In the genomic region with DNA sequence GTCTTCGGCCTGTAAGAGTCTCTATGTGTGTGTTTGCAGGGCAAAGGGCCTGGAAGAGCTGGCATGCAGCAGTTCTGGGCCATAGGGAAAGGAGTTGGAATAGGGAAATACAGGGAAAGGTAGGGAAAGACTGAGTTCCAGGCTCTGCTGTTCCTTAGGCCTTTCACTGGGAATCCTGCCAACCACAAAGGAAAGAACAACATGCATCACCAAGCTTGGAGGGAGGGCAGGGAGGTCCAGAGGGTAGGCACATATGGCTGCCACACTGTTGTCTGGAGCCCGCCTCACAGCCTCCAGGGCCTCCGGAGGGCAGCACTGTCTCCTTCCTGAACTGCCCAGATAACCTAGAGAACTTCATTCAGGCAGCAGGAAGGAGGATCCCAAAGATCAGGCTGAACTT, we compare ENCODE assay signal across 18 mouse cellular contexts. TPM values are rescaled to one million over a fixed set of nuclear protein-coding genes. Genes with fewer than 3 reads are reported as not detected.
A peak's percentile ranks its signal among the peaks of the same experiment; 100 is the strongest.
DNase-seq lines count a peak whose midpoint lies in the region; ATAC-seq and TF ChIP-seq lines count a peak whose summit lies in the region.
"Had no signal": no experiment of that assay in that cellular context is flagged by ENCODE, and none has a peak within 500 bp of the region (broad histone marks: within the 10 kb centered on the region; RNA-seq: fewer than 3 reads in every experiment).

No protein-coding gene starts in this region.

- H3K4me1 ChIP-seq in kidney, postnatal 0 days (replicated peaks; ENCODE audit: insufficient read depth, low read length), result no peaks in the 10 kb centered on the region
- H3K4me1 ChIP-seq: embryonic facial prominence, embryonic 12.5 days; heart, embryonic 12.5 days; kidney, embryonic 15.5 days; limb, embryonic 12.5 days; neural tube, embryonic 15.5 days had no signal

- no peaks in the 10 kb centered on the region for H3K9me3 ChIP-seq in kidney, postnatal 0 days (replicated peaks; ENCODE audit: low read length)
- H3K9me3 ChIP-seq: embryonic facial prominence, embryonic 12.5 days; heart, embryonic 12.5 days; kidney, embryonic 15.5 days; limb, embryonic 12.5 days; neural tube, embryonic 15.5 days had no signal

- peak; percentile 14; the same call in 1 of the 2 replicates for TF ChIP-seq CTCF in kidney, postnatal 0 days (IDR thresholded peaks at IDR 0.05; ENCODE audit: low read depth)

- H3K4me3 ChIP-seq in kidney, postnatal 0 days (replicated peaks; ENCODE audit: low read depth, low read length), result no peak overlapping the region
- H3K4me3 ChIP-seq: embryonic facial prominence, embryonic 12.5 days; heart, embryonic 12.5 days; kidney, embryonic 15.5 days; limb, embryonic 12.5 days; myocyte; neural tube, embryonic 15.5 days had no signal

- H3K36me3 ChIP-seq in kidney, postnatal 0 days (ENCODE audit: insufficient read depth, low read length), result peaks cover 25% of the 10 kb centered on the region; the same call in 1 of the 2 replicates

- no peak overlapping the region for H3K27ac ChIP-seq in kidney, postnatal 0 days
- H3K27ac ChIP-seq: embryonic facial prominence, embryonic 12.5 days; kidney, embryonic 15.5 days; limb, embryonic 12.5 days; liver, embryonic 14.5 days; neural tube, embryonic 15.5 days had no signal

- no peak overlapping the region for H3K9ac ChIP-seq in kidney, postnatal 0 days (ENCODE audit: low read depth, low read length)
- H3K9ac ChIP-seq: embryonic facial prominence, embryonic 12.5 days; heart, embryonic 12.5 days; kidney, embryonic 15.5 days; limb, embryonic 12.5 days; liver, embryonic 14.5 days; neural tube, embryonic 15.5 days had no signal

- DNase-seq in kidney, postnatal 0 days (ENCODE audit: low spot score), result no peak
- no peak for DNase-seq in kidney, adult 9 months
- DNase-seq in adipocyte (ENCODE audit: low spot score), result peak; percentile 84
- DNase-seq in cerebellum, adult 11-12 months, result peak; percentile 76
- peak; percentile 58 to 68 for DNase-seq in cerebellum, postnatal 25 days
- DNase-seq in urinary bladder, postnatal 14 days (ENCODE audit: low spot score), result no peak
- no peak for DNase-seq in thymus, postnatal 10 days (ENCODE audit: low spot score in 2 of 2)
- DNase-seq: right cerebral cortex, postnatal 4 days; thymus, postnatal 4 days had no signal

- no peak overlapping the region for H3K4me2 ChIP-seq in kidney, postnatal 0 days (ENCODE audit: low read length)
- H3K4me2 ChIP-seq: embryonic facial prominence, embryonic 12.5 days; heart, embryonic 12.5 days; kidney, embryonic 15.5 days; limb, embryonic 12.5 days; neural tube, embryonic 15.5 days had no signal

- WGBS in kidney, postnatal 0 days, result 86% methylated on average over 3 of the region's 3 CpGs

- ATAC-seq in kidney, postnatal 0 days (replicated peaks; ENCODE audit: low FRiP score, low read depth), result no peak
- ATAC-seq: forebrain, embryonic 16.5 days had no signal

- no peaks in the 10 kb centered on the region for H3K27me3 ChIP-seq in kidney, postnatal 0 days (ENCODE audit: insufficient read depth, low read length)
- H3K27me3 ChIP-seq: embryonic facial prominence, embryonic 12.5 days; heart, embryonic 12.5 days; kidney, embryonic 15.5 days; limb, embryonic 12.5 days; neural tube, embryonic 15.5 days had no signal

RNA-seq across cellular contexts. Expression of a gene that starts 13.4 kb away (rescaled TPM):
- 11.3 and 12.5 TPM in 2 replicates for polyA plus RNA-seq in kidney, postnatal 0 days (2015; fragmentation: Nextera tagmentation; extraction: Ambion mirVana)

RNA-seq across cellular contexts. Expression of a gene that starts 15.9 kb away (rescaled TPM):
- polyA plus RNA-seq in kidney, postnatal 0 days (2015; fragmentation: Nextera tagmentation; extraction: Ambion mirVana), result not detected in 2 replicates
- polyA plus RNA-seq: forebrain, embryonic 16.5 days; heart, embryonic 12.5 days; kidney, embryonic 15.5 days; limb, embryonic 12.5 days; liver, embryonic 14.5 days; lung, embryonic 16.5 days; myocyte had no signal

Comparison
In these comparisons a context has a peak if more than half of its experiments do, and no peak if none do; other contexts are left out.
1. DNase-seq: peak in adipocyte (single experiment), cerebellum, adult 11-12 months (single experiment) and cerebellum, postnatal 25 days (2 of 2); none in kidney, postnatal 0 days (single experiment), kidney, adult 9 months (single experiment), urinary bladder, postnatal 14 days (single experiment) and thymus, postnatal 10 days (0 of 2).